Mouse (Mus musculus) heart, embryonic 13.5 days (tissue): ENCODE results near the gene 6330409D20Rik. TPM values are rescaled to one million over a fixed set of nuclear protein-coding genes. Genes with fewer than 3 reads are reported as not detected.

ENCODE experiments used
- ATAC-seq: fragments of 200-750 bp; cut with Nextera tagmentation; 2 replicates; pipeline ENCODE4 v1.8.0; 2017; ENCODE audit warnings: moderate TSS enrichment; ENCODE audit not compliant: insufficient number of reproducible peaks, low FRiP score, low TSS enrichment; ENCODE audit errors: extremely low read depth
- H3K27ac ChIP-seq: fragments of 300-500 bp; sonication (generic); replicated peaks from 2 replicates; pipeline ENCODE4 v1.5.1; 2015; ENCODE audit warnings: moderate library complexity, mild to moderate bottlenecking, inconsistent platforms
- H3K27me3 ChIP-seq: fragments of 300-500 bp; sonication (generic); replicated peaks from 2 replicates; pipeline ENCODE4 v1.6.1; 2015; ENCODE audit warnings: mild to moderate bottlenecking, inconsistent platforms
- H3K36me3 ChIP-seq: fragments of 300-500 bp; sonication (generic); 2 replicates; pipeline ENCODE4 v1.6.1; 2015; ENCODE audit warnings: mild to moderate bottlenecking, inconsistent platforms
- H3K4me1 ChIP-seq: fragments of 300-500 bp; sonication (generic); 2 replicates; pipeline ENCODE4 v1.6.1; 2015; ENCODE audit warnings: inconsistent platforms
- H3K4me2 ChIP-seq: fragments of 300-500 bp; sonication (generic); 2 replicates; pipeline ENCODE4 v1.6.1; 2015; ENCODE audit warnings: inconsistent platforms, mild to moderate bottlenecking, moderate library complexity
- H3K4me3 ChIP-seq: fragments of 300-500 bp; sonication (generic); 2 replicates; pipeline ENCODE4 v1.5.1; 2015; ENCODE audit warnings: moderate library complexity, mild to moderate bottlenecking, inconsistent platforms
- H3K9ac ChIP-seq: fragments of 300-500 bp; sonication (generic); 2 replicates; pipeline ENCODE4 v1.6.1; 2015; ENCODE audit warnings: inconsistent platforms, mild to moderate bottlenecking, moderate library complexity
- H3K9me3 ChIP-seq: fragments of 300-500 bp; sonication (generic); 2 replicates; pipeline ENCODE4 v1.6.1; 2016; ENCODE audit warnings: inconsistent platforms
- WGBS: fragments of 180-500 bp; shearing (Covaris S2); methylation state at CpG from one replicate; pipeline ENCODE4 v1.1.7; 2015; ENCODE audit warnings: mixed read lengths; 5-methylcytosine and 5-hydroxymethylcytosine counted together
- polyA plus RNA-seq: library from polyadenylated mRNA; unstranded; fragments of >200 nt; fragmentation: Nextera tagmentation; extraction: Ambion mirVana; gene quantifications from 2 replicates; pipeline ENCODE4 v1.2.1, GENCODE M21; 2015

The 6330409D20Rik gene
- polyA plus RNA-seq: 0.18 and 0.28 TPM in 2 replicates

DNA sequence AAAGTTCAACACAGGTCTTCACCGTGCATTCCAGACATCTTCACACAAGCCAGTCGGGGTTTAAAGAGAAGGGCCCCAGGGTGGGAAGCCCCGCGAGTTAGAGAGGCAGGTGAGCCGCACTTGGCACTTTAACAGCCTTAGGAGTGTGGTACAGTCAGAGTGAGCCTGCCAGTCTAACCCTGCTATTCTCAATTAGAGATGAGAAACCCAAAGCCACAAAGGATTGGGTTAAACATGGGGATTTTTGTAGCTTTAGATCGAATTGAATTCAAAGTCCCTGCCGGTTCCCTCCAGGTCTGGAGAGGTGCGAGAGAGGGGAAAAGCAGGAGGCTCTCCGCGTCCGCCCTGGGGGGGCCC, at the start of gene 6330409D20Rik:
6330409D20Rik (minus strand) TSS at position 101 of the 357 bp plus-strand sequence.
- ATAC-seq: no peak
- H3K4me3 ChIP-seq: peak within 1 kb of the TSS; percentile 52
- H3K27me3 ChIP-seq: peaks cover 50% of the 10 kb centered on the region
- H3K27ac ChIP-seq: no peak within 1 kb of the TSS
- H3K36me3 ChIP-seq: peaks cover 23% of the 10 kb centered on the region
- H3K9me3 ChIP-seq: no peaks in the 10 kb centered on the region
- 12% methylated on average over 11 of the region's 11 CpGs for WGBS
- H3K9ac ChIP-seq: peak within 1 kb of the TSS; percentile 73
- peak within 1 kb of the TSS; percentile 76 for H3K4me2 ChIP-seq
- H3K4me1 ChIP-seq: peaks cover 31% of the 10 kb centered on the region

- peaks cover 30% of the 10 kb centered on the region for H3K36me3 ChIP-seq
- H3K4me3 ChIP-seq: no peak overlapping the region
- H3K27ac ChIP-seq: no peak overlapping the region
- H3K4me2 ChIP-seq: no peak overlapping the region
- no peak for ATAC-seq
- H3K9me3 ChIP-seq: no peaks in the 10 kb centered on the region
- WGBS: 36% methylated on average over 2 of the region's 2 CpGs
- peak overlapping the region; percentile 34; the same call in 1 of the 2 replicates for H3K9ac ChIP-seq
- H3K4me1 ChIP-seq: peaks cover 24% of the 10 kb centered on the region
- H3K27me3 ChIP-seq: no peaks in the 10 kb centered on the region
Measured at GRCm38 (mm10) chr2:32788581-32788980, 47.8 kb upstream of the 6330409D20Rik start.

DNA sequence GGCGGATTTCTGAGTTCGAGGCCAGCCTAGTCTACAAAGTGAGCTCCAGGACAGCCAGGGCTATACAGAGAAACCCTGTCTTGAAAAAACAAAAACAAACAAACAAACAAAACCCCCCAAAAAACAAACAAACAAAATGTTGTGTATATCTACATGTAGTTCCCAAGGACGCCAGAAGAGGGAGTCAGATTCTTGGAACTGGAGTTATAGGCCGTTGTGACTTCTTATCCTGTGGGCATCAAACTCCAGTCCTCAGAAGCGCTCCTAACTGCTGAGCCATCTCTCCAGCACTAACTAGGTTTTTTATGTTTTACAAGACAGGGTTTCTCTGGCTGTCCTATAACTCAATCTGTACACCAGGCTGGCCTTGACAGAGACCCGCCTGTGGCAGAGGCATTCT, 46.4 kb upstream of the 6330409D20Rik start:
- no peaks in the 10 kb centered on the region for H3K9me3 ChIP-seq
- H3K9ac ChIP-seq: no peak overlapping the region
- H3K4me2 ChIP-seq: no peak overlapping the region
- peaks cover 24% of the 10 kb centered on the region for H3K4me1 ChIP-seq
- H3K36me3 ChIP-seq: peaks cover 17% of the 10 kb centered on the region; the same call in 1 of the 2 replicates
- no peak overlapping the region for H3K4me3 ChIP-seq
- H3K27me3 ChIP-seq: no peaks in the 10 kb centered on the region
- WGBS: 52% methylated on average over 6 of the region's 6 CpGs
- no peak for ATAC-seq
- H3K27ac ChIP-seq: no peak overlapping the region

GRCm38 (mm10) chr2:32784048-32784681, 43.3 kb upstream of the 6330409D20Rik start, which contains the start of gene Cfap157:
TSS of gene Cfap157 (minus strand) at chr2:32784428.
- Histone ChIP-seq H3K9ac (peak within 1 kb of the TSS; percentile 67; the same call in 1 of the 2 replicates), H3K4me2 (peak within 1 kb of the TSS; percentile 46), H3K4me3 (no peak within 1 kb of the TSS), H3K27ac (no peak within 1 kb of the TSS), H3K36me3 (peaks cover 1% of the 10 kb centered on the region; the same call in 1 of the 2 replicates), H3K27me3 (0 out of 2 replicates have a peak, but pooled peaks cover 3% of the 10 kb centered on the region), H3K4me1 (peaks cover 9% of the 10 kb centered on the region), H3K9me3 (no peaks in the 10 kb centered on the region)
- 44% methylated on average over 4 of the region's 4 CpGs for WGBS
- ATAC-seq: no peak

DNA sequence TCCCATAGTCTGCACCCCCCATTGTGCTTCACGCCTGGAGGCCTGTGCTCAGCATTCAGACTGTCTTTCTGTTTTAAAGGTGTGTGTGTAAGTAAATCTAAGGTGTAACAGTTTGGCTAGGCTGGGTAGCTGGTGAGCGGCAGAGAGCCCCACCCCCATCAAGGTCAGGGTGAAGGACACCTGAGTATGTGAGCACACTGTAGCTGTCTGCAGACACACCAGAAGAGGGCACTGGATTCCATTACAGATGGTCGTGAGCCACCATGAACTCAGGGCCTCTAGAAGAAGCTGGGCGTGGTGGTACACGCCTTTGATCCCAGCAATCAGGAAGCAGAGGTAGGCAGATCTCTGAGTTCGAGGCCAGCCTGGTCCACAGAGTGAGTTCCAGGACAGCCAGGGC, 40.9 kb upstream of the 6330409D20Rik start:
- Histone ChIP-seq H3K4me1 (peaks cover 9% of the 10 kb centered on the region), H3K9ac (no peak overlapping the region), H3K27me3 (peaks cover 13% of the 10 kb centered on the region), H3K36me3 (no peaks in the 10 kb centered on the region), H3K27ac (no peak overlapping the region), H3K4me3 (no peak overlapping the region), H3K9me3 (no peaks in the 10 kb centered on the region), H3K4me2 (no peak overlapping the region)
- WGBS: 68% methylated on average over 6 of the region's 6 CpGs
- no peak for ATAC-seq

GRCm38 (mm10) chr2:32779714-32780113, 38.9 kb upstream of the 6330409D20Rik start:
- Histone ChIP-seq H3K4me1 (peaks cover 20% of the 10 kb centered on the region), H3K27me3 (peaks cover 18% of the 10 kb centered on the region), H3K9me3 (no peaks in the 10 kb centered on the region), H3K4me3 (no peak overlapping the region), H3K4me2 (no peak overlapping the region), H3K9ac (no peak overlapping the region), H3K36me3 (no peaks in the 10 kb centered on the region), H3K27ac (no peak overlapping the region)
- no peak for ATAC-seq
- 83% methylated on average over 6 of the region's 6 CpGs for WGBS

DNA sequence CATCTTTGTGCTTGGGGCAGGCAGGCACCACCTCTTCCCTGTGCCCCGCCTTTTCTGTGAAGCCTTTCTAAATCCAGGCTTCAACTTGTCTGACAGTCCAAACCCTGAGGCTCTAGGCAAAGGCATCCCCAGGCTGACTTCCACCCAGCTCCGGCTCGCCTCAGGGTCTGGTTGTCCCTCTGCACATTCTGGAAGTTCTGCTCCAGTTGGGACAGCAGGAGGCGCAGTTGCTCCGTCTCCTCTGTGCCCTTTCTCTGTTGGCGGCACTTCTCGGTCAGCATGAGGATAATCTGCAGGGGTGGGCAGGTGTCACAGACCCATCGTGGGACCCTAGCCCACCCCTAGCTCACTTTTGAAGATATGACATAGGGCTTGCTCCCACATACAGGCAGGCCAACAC, 38.3 kb upstream of the 6330409D20Rik start:
- H3K27me3 ChIP-seq: peaks cover 18% of the 10 kb centered on the region
- H3K9me3 ChIP-seq: no peaks in the 10 kb centered on the region
- no peak overlapping the region for H3K27ac ChIP-seq
- no peak overlapping the region for H3K4me3 ChIP-seq
- H3K36me3 ChIP-seq: no peaks in the 10 kb centered on the region
- no peak overlapping the region for H3K9ac ChIP-seq
- WGBS: 11% methylated on average over 8 of the region's 8 CpGs
- H3K4me2 ChIP-seq: no peak overlapping the region
- peaks cover 16% of the 10 kb centered on the region for H3K4me1 ChIP-seq
- ATAC-seq: no peak

- WGBS: 85% methylated on average over 6 of the region's 6 CpGs
- Histone ChIP-seq H3K36me3 (no peaks in the 10 kb centered on the region), H3K4me1 (peaks cover 11% of the 10 kb centered on the region), H3K4me2 (no peak overlapping the region), H3K9ac (no peak overlapping the region), H3K27me3 (peaks cover 18% of the 10 kb centered on the region), H3K27ac (no peak overlapping the region), H3K4me3 (no peak overlapping the region), H3K9me3 (no peaks in the 10 kb centered on the region)
- no peak for ATAC-seq
Measured at GRCm38 (mm10) chr2:32778081-32778480, 37.3 kb upstream of the 6330409D20Rik start.

- WGBS: 20% methylated on average over 22 of the region's 22 CpGs
Measured at GRCm38 (mm10) chr2:32776192-32776591, 35.4 kb upstream of the 6330409D20Rik start.

GRCm38 (mm10) chr2:32775359-32776074, 34.7 kb upstream of the 6330409D20Rik start, which contains the start of the genes Ttc16 and Ptrh1:
TSS of gene Ttc16 (minus strand) at chr2:32775633.
TSS of gene Ptrh1 (plus strand) at chr2:32775786.
- H3K27ac ChIP-seq: peak within 1 kb of the TSS; percentile 71
- peak within 1 kb of the TSS; percentile 89 for H3K4me2 ChIP-seq
- peaks cover 18% of the 10 kb centered on the region for H3K27me3 ChIP-seq
- H3K9ac ChIP-seq: peak within 1 kb of the TSS; percentile 76
- under 1% methylated on average over 46 of the region's 46 CpGs for WGBS
- H3K36me3 ChIP-seq: no peaks in the 10 kb centered on the region
- peak within 1 kb of the TSS; percentile 69 for H3K4me3 ChIP-seq
- H3K9me3 ChIP-seq: no peaks in the 10 kb centered on the region
- peaks cover 16% of the 10 kb centered on the region for H3K4me1 ChIP-seq
- peak; percentile 92 for ATAC-seq

More at GRCm38 (mm10) chr2:32776192-32776591, 35.4 kb upstream of the 6330409D20Rik start:
- Histone ChIP-seq H3K4me2 (peak overlapping the region; percentile 89), H3K27me3 (peaks cover 18% of the 10 kb centered on the region), H3K9me3 (no peaks in the 10 kb centered on the region), H3K4me1 (peaks cover 16% of the 10 kb centered on the region), H3K4me3 (peak overlapping the region; percentile 69), H3K36me3 (no peaks in the 10 kb centered on the region), H3K9ac (peak overlapping the region; percentile 76), H3K27ac (no peak overlapping the region)
- no peak for ATAC-seq

GRCm38 (mm10) chr2:32772626-32773279, 31.9 kb upstream of the 6330409D20Rik start:
- H3K27me3 ChIP-seq: peaks cover 13% of the 10 kb centered on the region
- H3K4me1 ChIP-seq: peaks cover 16% of the 10 kb centered on the region
- no peak overlapping the region for H3K27ac ChIP-seq
- 72% methylated on average over 8 of the region's 8 CpGs for WGBS
- no peak overlapping the region for H3K4me3 ChIP-seq
- ATAC-seq: no peak
- H3K9me3 ChIP-seq: no peaks in the 10 kb centered on the region
- H3K9ac ChIP-seq: no peak overlapping the region
- no peaks in the 10 kb centered on the region for H3K36me3 ChIP-seq
- no peak overlapping the region for H3K4me2 ChIP-seq
